Mouse (Mus musculus) neural tube, embryonic 12.5 days (tissue): ENCODE measurements around the gene Susd6. TPM values are rescaled to one million over a fixed set of nuclear protein-coding genes. Genes with fewer than 3 reads are reported as not detected.
"Not testable (repeated sequence)": the region's sequence is repeated elsewhere in the genome, so short reads cannot be mapped to it uniquely, and the experiment has no call there.

Experiments
- ATAC-seq: fragments of 200-750 bp; cut with Nextera tagmentation; 2 replicates; pipeline ENCODE4 v1.8.0; 2017; ENCODE audit warnings: low read depth, mild to moderate bottlenecking, moderate TSS enrichment, moderate library complexity; ENCODE audit not compliant: low FRiP score
- H3K27ac ChIP-seq: fragments of 300-500 bp; sonication (generic); 2 replicates; pipeline ENCODE4 v1.5.1; 2016
- H3K27me3 ChIP-seq: fragments of 300-500 bp; sonication (generic); replicated peaks from 2 replicates; pipeline ENCODE4 v1.6.1; 2016; ENCODE audit warnings: mild to moderate bottlenecking
- H3K36me3 ChIP-seq: fragments of 300-500 bp; sonication (generic); 2 replicates; pipeline ENCODE4 v1.6.1; 2016; ENCODE audit warnings: mild to moderate bottlenecking
- H3K4me1 ChIP-seq: fragments of 300-500 bp; sonication (generic); 2 replicates; pipeline ENCODE4 v1.6.1; 2016
- H3K4me2 ChIP-seq: fragments of 300-500 bp; sonication (generic); replicated peaks from 2 replicates; pipeline ENCODE4 v1.6.1; 2016; ENCODE audit warnings: mild to moderate bottlenecking
- H3K4me3 ChIP-seq: fragments of 300-500 bp; sonication (generic); 2 replicates; pipeline ENCODE4 v1.5.1; 2016
- H3K9ac ChIP-seq: fragments of 300-500 bp; sonication (generic); 2 replicates; pipeline ENCODE4 v1.6.1; 2016; ENCODE audit warnings: mild to moderate bottlenecking
- H3K9me3 ChIP-seq: fragments of 300-500 bp; sonication (generic); 2 replicates; pipeline ENCODE4 v1.6.1; 2016; ENCODE audit warnings: mild to moderate bottlenecking
- WGBS: fragments of 180-500 bp; shearing (Covaris S2); methylation state at CpG from one replicate; pipeline ENCODE4 v1.1.7; 2016; 5-methylcytosine and 5-hydroxymethylcytosine counted together
- polyA plus RNA-seq: library from polyadenylated mRNA; unstranded; fragments of >200 nt; fragmentation: Nextera tagmentation; extraction: Ambion mirVana; gene quantifications from 2 replicates; pipeline ENCODE4 v1.2.1, GENCODE M21; 2016

Gene Susd6
- polyA plus RNA-seq, 1 experiment from 2014 or later: 19.5 TPM

DNA sequence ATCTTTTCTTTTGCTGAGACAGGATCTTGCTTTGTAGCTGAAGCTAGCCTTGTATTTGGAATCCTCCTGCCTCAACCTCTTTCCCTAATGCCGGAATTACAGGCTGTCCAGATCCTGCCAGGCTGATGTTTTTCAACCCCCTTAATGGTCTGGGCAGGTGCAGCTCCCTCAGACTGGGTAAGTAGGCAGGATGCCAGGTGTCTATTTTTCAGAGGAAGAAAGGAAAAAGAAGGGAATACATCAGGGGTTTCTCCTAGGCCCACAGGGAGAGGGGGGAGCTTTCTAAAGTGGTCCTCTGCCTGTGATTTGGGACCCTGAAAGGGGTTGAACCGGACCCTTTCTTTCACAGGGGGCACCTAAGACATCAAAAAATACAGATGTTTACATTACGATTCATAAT, 2.1 kb upstream of the Susd6 start:
- no peak for ATAC-seq
- Histone ChIP-seq H3K9ac (no peak overlapping the region), H3K27me3 (no peaks in the 10 kb centered on the region), H3K36me3 (0 out of 2 replicates have a peak, but pooled peaks cover 3% of the 10 kb centered on the region), H3K4me3 (no peak overlapping the region), H3K4me2 (no peak overlapping the region), H3K9me3 (no peaks in the 10 kb centered on the region), H3K27ac (no peak overlapping the region), H3K4me1 (peaks cover 16% of the 10 kb centered on the region)
- 91% methylated on average over 3 of the region's 3 CpGs for WGBS

DNA sequence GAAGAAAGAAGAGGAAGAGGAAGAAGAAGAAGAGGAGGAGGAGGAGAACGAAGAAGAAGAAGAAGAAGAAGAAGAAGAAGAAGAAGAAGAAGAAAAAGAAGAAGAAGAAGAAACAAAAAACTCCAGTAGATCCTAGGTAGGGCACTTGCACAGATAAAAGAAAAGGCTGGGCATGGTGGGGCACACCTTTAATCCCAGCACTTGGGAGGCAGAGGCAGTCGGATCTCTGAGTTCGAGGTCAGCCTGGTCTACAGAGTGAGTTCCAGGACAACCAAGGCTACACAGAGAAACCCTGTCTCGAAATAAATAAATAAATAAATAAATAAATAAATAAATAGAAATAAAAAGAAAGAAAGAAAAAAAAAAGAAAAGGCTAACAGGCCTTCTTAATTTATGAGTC, 1.0 kb upstream of the Susd6 start:
- ATAC-seq, H3K9me3 ChIP-seq, H3K27ac ChIP-seq, H3K36me3 ChIP-seq, H3K4me3 ChIP-seq, H3K4me2 ChIP-seq, H3K27me3 ChIP-seq, H3K9ac ChIP-seq: not testable (repeated sequence)
- H3K4me1 ChIP-seq: peaks cover 16% of the 10 kb centered on the region
- WGBS: 87% methylated on average over 4 of the region's 4 CpGs

DNA sequence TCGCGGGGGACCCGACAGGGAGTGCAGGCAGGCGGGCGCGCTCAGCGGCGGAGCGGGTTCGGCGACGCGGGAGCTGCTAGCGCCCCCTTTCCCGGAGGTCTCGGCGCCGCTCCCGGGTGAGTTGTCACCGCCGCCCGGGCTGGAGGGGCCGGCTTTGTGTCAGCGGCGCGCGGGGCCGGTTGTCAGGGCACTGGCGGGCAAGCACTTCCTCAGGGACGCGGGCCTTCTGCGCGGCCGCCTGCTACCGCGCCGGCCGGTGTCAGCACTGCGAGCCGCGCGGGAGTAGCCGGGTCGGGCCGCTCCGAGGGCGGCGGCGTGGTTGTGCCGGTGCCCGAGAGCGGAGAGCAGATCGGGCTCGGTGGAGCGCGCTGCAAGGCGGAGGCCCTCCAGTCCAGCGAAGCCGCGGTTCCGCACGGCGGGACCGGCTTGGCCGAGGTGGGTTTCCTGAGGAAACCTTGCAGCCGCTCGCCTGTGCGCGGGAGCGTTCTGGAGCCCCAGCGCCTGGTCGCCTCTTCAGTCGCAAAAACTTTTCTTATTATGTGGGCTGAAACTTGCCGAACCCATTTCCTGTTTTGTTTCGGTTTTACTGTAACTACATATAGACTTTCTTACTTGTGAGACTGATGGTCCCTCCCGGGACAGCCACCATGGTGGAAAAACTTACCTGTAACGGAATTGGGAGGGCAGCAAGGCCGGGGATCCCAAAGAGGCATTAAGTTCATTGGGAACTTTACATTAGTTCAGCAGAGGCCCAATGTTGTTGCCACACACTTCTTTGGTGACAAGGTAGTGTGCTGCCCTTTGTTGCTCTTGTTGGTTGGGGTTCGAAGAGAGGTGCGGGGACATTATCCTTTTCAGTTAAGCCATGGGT, 625 bp downstream of the Susd6 start:
- H3K4me2 ChIP-seq: peak overlapping the region; percentile 70
- WGBS: under 1% methylated on average over 79 of the region's 80 CpGs
- H3K27me3 ChIP-seq: no peaks in the 10 kb centered on the region
- H3K27ac ChIP-seq: peak overlapping the region; percentile 97
- H3K9me3 ChIP-seq: no peaks in the 10 kb centered on the region
- 0 out of 2 replicates have a peak, but pooled peaks cover 4% of the 10 kb centered on the region for H3K36me3 ChIP-seq
- H3K9ac ChIP-seq: peak overlapping the region; percentile 94
- peak overlapping the region; percentile 90 for H3K4me3 ChIP-seq
- H3K4me1 ChIP-seq: peaks cover 21% of the 10 kb centered on the region
- peak; percentile 81 for ATAC-seq

DNA sequence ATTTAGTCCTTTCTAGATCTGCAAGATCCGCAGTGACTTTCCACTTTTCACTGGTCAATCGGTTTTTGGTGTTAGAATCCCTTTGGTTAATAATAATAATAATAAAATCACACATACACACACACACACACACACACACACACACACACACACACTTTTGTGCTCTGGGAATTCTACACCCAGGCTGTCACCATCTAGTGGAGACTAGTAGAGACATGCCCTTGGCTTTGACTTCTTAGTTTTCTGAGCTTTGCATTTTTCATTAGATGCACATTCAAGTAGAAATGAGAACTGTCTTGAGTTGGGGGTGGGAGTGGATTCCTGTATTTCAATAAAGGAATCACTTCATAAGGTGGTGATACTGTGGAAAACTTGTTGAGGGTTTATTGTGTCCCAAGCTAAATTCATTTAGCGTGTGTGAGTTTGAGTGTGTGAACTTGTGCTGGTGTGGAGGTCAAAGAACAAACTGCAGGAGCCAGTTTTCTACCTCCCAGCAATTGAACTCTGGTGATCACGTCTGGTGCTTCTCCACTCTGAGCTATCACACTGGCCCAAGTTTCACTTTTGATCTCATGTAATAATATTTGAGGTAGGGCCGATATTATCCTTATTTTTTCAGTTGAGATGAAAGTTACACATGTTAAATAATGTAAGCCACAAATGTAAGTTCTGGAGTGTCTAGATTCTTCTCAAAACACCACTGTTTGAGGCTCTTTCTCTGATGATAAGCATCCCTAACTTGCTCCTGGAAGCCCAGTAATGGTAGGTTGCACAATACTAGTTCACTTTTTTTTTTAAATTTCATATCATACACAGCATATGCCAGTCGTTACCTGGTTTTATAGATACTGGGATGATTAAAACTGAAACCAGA, 1.5 kb downstream of the Susd6 start:
- peaks cover 21% of the 10 kb centered on the region for H3K4me1 ChIP-seq
- H3K4me2 ChIP-seq: peak overlapping the region; percentile 70
- peak overlapping the region; percentile 90 for H3K4me3 ChIP-seq
- no peaks in the 10 kb centered on the region for H3K27me3 ChIP-seq
- peak overlapping the region; percentile 94; the same call in 1 of the 2 replicates for H3K9ac ChIP-seq
- WGBS: 46% methylated on average over 6 of the region's 6 CpGs
- no peak overlapping the region for H3K27ac ChIP-seq
- no peak for ATAC-seq
- H3K9me3 ChIP-seq: no peaks in the 10 kb centered on the region
- 0 out of 2 replicates have a peak, but pooled peaks cover 4% of the 10 kb centered on the region for H3K36me3 ChIP-seq

DNA sequence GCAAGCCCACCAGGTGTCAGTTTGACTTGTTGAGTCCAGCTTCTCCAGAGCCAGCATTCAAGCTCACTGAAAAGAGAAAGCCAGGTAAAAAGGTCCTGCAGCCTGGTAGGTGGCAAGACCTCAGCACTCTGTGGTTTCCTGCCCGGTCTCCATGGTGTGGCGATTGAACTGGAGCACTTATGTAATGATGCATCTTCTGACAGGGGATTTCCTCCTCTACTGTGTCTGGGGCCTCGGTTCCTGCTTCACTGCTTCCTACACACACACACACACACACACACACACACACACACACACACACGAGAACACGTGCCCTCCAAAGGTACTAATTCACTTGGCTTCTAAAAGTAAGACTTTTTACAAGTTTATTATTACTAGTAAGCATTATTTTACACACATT, 2.6 kb downstream of the Susd6 start:
- ATAC-seq: no peak
- Histone ChIP-seq H3K4me1 (peaks cover 21% of the 10 kb centered on the region), H3K4me3 (no peak overlapping the region), H3K27ac (no peak overlapping the region), H3K36me3 (0 out of 2 replicates have a peak, but pooled peaks cover 4% of the 10 kb centered on the region), H3K27me3 (no peaks in the 10 kb centered on the region), H3K9ac (no peak overlapping the region), H3K4me2 (no peak overlapping the region), H3K9me3 (no peaks in the 10 kb centered on the region)
- 84% methylated on average over 5 of the region's 5 CpGs for WGBS

DNA sequence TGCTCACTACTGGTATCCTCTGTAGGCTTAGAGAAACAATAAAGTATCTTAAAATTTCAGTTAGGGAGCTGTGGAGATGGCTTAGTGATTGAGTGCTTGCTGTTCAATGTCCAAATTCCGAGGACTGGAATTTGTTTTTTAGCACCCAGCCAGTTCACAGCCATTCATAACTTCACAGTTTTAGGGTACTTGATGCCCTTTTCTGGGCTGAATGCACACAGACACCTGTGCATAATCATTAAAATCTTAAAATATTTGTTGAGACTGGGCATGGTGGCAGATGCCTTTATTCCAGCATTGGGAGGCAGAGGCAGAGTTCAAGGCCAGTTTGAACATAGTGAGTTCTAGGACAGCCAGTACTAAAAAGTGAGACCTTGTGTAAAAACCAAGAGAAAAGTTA, 3.2 kb downstream of the Susd6 start:
- no peak overlapping the region for H3K9ac ChIP-seq
- H3K27me3 ChIP-seq: no peaks in the 10 kb centered on the region
- no peak overlapping the region for H3K4me2 ChIP-seq
- no peak for ATAC-seq
- 86% methylated on average over 1 of the region's 1 CpGs for WGBS
- H3K36me3 ChIP-seq: 0 out of 2 replicates have a peak, but pooled peaks cover 4% of the 10 kb centered on the region
- H3K27ac ChIP-seq: no peak overlapping the region
- H3K9me3 ChIP-seq: no peaks in the 10 kb centered on the region
- H3K4me3 ChIP-seq: no peak overlapping the region
- peaks cover 21% of the 10 kb centered on the region for H3K4me1 ChIP-seq

DNA sequence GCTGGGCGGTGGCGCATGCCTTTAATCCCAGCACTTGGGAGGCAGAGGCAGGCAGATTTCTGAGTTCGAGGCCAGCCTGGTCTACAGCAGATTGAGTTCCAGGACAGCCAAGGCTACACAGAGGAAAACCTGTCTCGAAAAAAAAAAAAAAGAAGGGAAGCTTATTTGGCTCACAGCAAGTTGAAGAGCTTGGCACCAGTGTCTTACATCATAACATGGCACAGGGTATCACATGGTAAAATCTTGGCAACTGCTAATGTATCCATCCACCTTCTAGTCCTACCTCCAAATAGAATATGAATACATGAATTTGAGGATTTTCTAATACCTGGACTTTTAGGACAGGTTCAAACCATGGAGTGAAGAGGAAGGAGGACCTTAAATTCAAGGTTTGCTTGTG, 4.2 kb downstream of the Susd6 start:
- Histone ChIP-seq H3K27ac (no peak overlapping the region), H3K4me3 (no peak overlapping the region), H3K36me3 (0 out of 2 replicates have a peak, but pooled peaks cover 4% of the 10 kb centered on the region), H3K9me3 (no peaks in the 10 kb centered on the region), H3K27me3 (no peaks in the 10 kb centered on the region), H3K9ac (no peak overlapping the region), H3K4me1 (peaks cover 21% of the 10 kb centered on the region), H3K4me2 (no peak overlapping the region)
- no peak for ATAC-seq
- 92% methylated on average over 4 of the region's 4 CpGs for WGBS

DNA sequence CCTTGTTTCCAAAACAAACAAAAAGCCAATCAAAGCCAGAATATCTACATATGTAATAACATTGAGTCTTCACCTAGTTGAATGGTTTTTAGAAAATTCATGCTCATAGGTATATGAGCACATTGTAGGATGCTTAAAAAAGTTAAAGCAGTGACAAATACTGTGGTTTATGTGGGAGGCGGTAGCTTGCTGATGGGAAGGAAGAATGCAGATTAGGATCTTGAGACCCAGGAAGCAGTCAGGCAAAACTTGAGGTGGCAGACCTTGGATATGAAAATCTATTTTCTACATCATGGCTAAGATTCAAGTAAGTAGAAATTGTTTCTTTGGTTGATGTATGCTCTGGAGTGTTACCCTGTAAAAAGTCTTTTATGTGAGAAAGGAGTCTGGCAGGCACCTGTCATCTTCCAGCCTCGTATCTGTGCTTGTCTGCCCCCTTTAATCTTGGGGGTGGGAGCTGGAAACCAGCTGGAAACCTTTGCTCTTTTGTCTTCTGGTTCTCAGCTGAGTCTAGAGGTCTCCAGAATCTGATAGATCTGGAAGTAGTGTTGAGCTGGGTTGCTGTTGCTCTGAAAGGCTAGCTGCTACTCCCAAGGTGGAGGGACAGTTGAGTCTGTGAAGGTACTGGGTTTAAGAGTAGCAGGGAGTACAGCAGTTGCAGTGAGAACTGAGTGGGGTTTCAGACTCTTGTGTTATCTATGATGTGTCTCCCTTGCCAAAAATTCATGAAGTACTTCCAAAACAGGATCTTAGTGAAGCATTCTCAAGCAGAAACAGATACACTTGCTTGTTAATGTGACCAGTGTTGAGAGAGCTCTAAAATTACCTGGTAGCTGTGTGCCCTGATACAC, 4.8 kb downstream of the Susd6 start:
- Histone ChIP-seq H3K4me1 (peaks cover 21% of the 10 kb centered on the region), H3K9me3 (no peaks in the 10 kb centered on the region), H3K36me3 (0 out of 2 replicates have a peak, but pooled peaks cover 4% of the 10 kb centered on the region), H3K9ac (no peak overlapping the region), H3K27me3 (no peaks in the 10 kb centered on the region), H3K4me3 (no peak overlapping the region), H3K4me2 (no peak overlapping the region), H3K27ac (no peak overlapping the region)
- no peak for ATAC-seq
- 59% methylated on average over 2 of the region's 2 CpGs for WGBS

DNA sequence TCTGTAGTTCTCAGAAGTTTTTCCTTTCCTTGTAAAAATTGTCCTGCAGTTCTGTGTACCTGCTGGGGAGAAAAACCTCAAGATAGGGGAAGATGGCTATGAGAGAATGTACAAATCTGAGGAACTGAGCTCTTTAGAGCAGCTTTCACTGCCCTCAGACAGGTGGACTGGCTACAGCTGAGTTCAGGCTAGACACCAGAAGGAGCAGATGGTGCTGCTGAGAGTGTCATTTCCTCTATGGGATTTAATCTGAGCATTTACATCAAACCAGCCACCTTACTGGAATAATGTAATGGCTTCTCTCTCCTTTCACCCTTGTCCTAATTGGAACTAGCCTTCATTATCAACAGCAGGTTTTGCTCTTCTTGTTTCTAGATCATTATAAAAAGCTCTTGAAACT, 8.0 kb downstream of the Susd6 start:
- Histone ChIP-seq H3K9me3 (no peaks in the 10 kb centered on the region), H3K27me3 (no peaks in the 10 kb centered on the region), H3K36me3 (0 out of 2 replicates have a peak, but pooled peaks cover under 1% of the 10 kb centered on the region), H3K4me3 (no peak overlapping the region), H3K4me1 (peaks cover 6% of the 10 kb centered on the region; the same call in 1 of the 2 replicates), H3K27ac (no peak overlapping the region), H3K4me2 (no peak overlapping the region), H3K9ac (no peak overlapping the region)
- no peak for ATAC-seq

DNA sequence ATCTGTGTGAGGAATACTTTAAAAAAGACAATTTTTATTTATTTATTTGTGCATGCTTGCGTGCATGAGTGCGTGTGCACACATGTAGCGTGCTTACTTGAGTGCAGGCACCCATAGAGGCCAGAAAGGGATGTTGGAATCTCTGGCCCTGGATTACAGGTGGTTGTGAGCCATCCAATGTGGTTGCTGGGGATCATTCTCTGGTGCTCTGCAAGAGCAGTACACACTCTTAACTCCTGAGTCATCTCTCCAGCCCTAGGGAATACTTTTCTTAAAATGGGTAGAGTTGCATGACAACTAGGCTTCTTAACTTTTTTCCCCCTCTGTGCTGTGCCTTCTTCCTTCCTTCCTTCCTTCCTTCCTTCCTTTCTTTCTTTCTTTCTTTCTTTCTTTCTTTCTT, 9.8 kb downstream of the Susd6 start:
- H3K4me1 ChIP-seq: peaks cover 13% of the 10 kb centered on the region
- no peaks in the 10 kb centered on the region for H3K27me3 ChIP-seq
- H3K4me3 ChIP-seq: no peak overlapping the region
- H3K4me2 ChIP-seq: no peak overlapping the region
- no peak overlapping the region for H3K9ac ChIP-seq
- no peaks in the 10 kb centered on the region for H3K9me3 ChIP-seq
- no peak overlapping the region for H3K27ac ChIP-seq
- WGBS: 95% methylated on average over 3 of the region's 3 CpGs
- H3K36me3 ChIP-seq: no peaks in the 10 kb centered on the region
- no peak for ATAC-seq

DNA sequence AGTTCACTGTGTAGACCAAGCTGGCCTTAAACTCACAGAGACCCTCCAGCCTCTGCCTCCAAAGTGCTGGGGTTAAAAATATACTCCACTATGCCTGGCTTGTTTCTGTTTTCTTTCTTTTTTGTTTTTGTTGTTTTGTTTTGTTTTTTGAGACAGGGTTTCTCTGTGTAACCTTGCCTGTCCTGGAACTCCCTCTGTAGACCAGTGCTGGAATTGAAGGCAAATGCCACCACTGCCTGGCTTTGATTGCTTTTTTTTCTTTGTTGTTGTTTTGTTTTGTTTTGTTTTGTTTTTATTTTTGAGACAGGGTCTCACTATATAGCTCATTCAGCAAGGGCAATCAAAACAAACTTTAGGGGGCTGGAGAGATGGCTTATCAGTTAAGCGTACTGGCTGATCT, 11.1 kb downstream of the Susd6 start:
- Histone ChIP-seq H3K9me3 (no peaks in the 10 kb centered on the region), H3K27me3 (no peaks in the 10 kb centered on the region), H3K4me1 (peaks cover 7% of the 10 kb centered on the region), H3K9ac (no peak overlapping the region), H3K27ac (no peak overlapping the region), H3K4me3 (no peak overlapping the region), H3K4me2 (no peak overlapping the region), H3K36me3 (no peaks in the 10 kb centered on the region)
- 97% methylated on average over 1 of the region's 1 CpGs for WGBS
- ATAC-seq: no peak
